Mouse (Mus musculus): ENCODE measurements around the gene Olfr56. TPM values are rescaled to one million over a fixed set of nuclear protein-coding genes. Genes with fewer than 3 reads are reported as not detected.
"Not testable (repeated sequence)": the region's sequence is repeated elsewhere in the genome, so short reads cannot be mapped to it uniquely, and the experiment has no call there.

The Olfr56 gene
- polyA plus RNA-seq, 1 experiment, result 0.63 TPM

DNA sequence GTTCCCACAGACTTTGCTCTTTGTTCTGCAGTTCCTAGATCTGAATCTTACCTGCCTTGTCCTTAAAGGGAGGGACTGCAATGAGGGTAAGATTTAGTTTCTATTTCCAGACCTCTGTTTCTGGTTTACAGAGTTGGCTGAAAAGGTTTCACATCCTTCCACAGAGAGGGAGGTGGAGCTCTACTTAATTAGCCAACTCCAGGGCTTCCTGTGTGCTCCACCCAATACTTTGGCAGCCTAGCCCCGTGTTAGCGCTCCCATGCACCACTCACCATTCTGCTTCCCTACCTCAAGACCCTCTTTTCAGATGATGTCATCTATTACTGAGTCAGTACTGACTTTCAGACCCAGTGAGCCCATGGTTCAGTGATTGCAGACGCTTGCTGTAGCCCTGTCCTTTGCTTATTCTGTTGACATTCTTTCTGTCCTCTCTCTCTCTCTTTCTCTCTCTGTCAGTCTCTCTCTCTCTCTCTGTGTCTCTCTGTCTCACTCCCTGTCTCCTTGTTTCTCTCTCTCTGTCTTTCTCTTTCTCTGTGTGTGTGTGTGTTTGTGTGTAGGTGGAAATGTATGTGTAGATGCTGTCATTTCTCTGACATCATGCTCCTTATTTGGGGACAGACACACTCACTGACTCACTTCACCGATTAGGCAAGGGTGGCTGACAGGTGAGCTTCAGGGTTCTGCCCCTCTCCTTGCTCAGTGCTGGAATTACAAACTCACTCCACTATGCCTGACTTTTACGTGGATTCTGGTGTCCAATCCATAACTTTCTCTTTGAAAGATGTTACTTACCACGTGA is 72.6 kb downstream of the Olfr56 start, which contains the start of gene 9930111J21Rik2:
TSS of gene 9930111J21Rik2 (minus strand) at position 150 of the 799 bp plus-strand sequence.
- not testable (repeated sequence) for DNase-seq (ENCODE audit: low read depth, low spot score)
- 29% methylated on average over 1 of the region's 6 CpGs for WGBS

GRCm38 (mm10) chr11:49051894-49052293 is 73.2 kb downstream of the Olfr56 start:
- no CpG with 5 or more reads among the region's 5 CpGs for WGBS
- not testable (repeated sequence) for DNase-seq (ENCODE audit: low read depth, low spot score)

DNA sequence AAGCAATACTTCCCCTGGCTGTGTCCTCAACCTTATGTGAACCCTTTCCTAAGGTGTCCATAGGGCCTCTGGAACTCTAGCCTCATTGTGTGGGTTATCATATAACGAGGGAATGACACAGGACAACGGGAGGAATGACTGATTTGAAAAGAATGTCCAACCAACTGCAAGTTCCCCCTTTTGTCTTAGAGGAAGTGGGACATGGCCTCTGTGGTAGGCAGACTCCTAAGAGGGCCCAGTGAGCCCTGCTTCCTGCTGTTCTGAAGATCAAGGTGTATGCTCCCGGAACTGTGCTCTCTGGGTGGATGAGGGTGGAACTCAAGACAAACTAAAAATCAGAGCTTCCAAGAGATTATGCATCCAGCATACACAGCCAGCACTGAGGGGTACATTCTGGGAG is 81.4 kb downstream of the Olfr56 start:
- DNase-seq (ENCODE audit: low read depth, low spot score), result not testable (repeated sequence)
- 64% methylated on average over 2 of the region's 3 CpGs for WGBS

DNA sequence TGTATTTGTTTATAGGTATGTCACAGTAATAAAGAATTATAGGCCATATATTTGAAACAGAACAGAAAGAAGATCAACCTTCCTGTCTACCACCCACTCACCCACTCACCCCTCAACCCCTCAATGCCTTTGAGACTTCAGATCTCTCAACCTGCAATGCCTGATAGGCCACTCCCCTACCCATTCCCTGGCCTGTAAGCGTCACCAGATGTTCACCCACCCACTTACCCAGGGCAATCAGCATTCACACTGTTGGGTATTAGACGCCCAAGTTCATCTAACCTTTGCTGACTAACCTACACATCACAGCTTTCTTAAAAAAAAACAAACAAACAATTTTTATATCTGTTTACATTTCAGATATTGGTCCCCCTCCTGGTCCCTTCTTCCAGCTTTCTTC is 83.2 kb downstream of the Olfr56 start:
- not testable (repeated sequence) for DNase-seq (ENCODE audit: low read depth, low spot score)
- 64% methylated on average over 2 of the region's 2 CpGs for WGBS

- DNase-seq (ENCODE audit: low read depth, low spot score), result not testable (repeated sequence)
- WGBS, result 35% methylated on average over 5 of the region's 5 CpGs
Observed at GRCm38 (mm10) chr11:49063713-49064469, 85.2 kb downstream of the Olfr56 start, which contains the start of gene Tgtp2. TSS of gene Tgtp2 (minus strand) at chr11:49064206.

DNA sequence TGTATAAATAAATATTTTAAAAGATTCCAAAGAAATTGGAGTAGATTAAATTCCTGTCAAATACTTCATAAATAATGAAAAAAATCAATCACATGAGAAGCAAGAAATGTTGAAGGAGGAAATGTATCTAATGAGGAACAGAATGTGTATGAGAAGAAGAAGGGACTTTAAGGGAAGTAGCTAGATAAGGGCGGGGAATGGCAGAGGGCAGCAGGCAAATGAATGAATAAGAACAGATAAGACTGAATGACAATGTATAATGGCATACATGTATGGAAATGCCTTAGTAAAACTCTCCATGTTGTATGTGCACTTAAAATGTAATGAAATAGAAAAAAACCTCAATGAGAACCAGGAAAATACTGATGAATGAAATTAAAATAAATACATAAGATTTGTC is 89.7 kb downstream of the Olfr56 start:
- no peak for DNase-seq (ENCODE audit: low read depth, low spot score)
- WGBS, result 82% methylated on average over 1 of the region's 1 CpGs

GRCm38 (mm10) chr11:49076001-49076757 is 97.5 kb downstream of the Olfr56 start, which contains the start of gene Ifi47:
TSS of gene Ifi47 (plus strand) at chr11:49076587.
- WGBS, result 57% methylated on average over 6 of the region's 6 CpGs
- DNase-seq (ENCODE audit: low read depth, low spot score), result not testable (repeated sequence)

DNA sequence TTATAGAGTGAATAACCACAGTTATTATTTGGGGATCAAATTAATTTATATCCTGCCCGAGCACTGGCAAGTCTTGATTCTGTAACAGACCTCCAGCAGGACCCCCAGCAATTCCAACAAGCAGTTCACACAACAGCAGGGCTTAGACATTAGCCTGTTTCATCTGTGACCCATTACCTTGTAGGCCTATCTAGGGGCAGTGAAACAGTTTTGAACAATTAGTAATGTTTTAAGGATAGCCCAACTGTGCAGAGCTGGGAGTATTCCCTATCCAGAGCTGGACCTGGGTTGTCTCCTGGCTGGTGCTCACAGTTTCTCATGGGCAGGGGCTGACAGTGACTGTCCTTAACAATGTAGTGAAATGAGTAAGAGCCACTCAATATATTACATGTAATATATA is 98.3 kb downstream of the Olfr56 start:
- no peak for DNase-seq (ENCODE audit: low read depth, low spot score)
- WGBS, result 78% methylated on average over 1 of the region's 1 CpGs

- WGBS, result 30% methylated on average over 3 of the region's 3 CpGs
Observed at GRCm38 (mm10) chr11:49078719-49079118, 100.0 kb downstream of the Olfr56 start.

DNA sequence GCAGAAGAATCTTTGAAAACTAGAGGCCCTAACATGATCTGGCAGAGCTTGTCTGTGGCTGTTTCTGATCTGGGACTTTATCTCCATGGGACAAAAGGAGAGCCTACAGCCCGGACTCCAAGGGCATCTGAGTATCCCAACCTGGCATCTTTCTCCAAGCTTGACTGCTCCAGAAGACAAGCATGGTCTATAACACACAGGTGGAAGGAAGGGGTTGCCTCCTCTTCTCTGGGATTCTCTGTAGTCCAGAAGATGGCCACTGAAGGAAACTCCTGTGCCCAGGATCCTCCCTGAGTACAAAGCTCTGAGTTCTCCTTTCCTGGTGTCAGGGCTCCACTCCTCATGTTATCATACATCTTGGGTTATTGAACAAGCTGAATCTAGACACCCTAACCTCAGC is 101.9 kb downstream of the Olfr56 start:
- 97% methylated on average over 1 of the region's 1 CpGs for WGBS
- no peak for DNase-seq (ENCODE audit: low read depth, low spot score)

More at GRCm38 (mm10) chr11:49078719-49079118, 100.0 kb downstream of the Olfr56 start:
- DNase-seq (ENCODE audit: low read depth, low spot score), result no peak

DNA sequence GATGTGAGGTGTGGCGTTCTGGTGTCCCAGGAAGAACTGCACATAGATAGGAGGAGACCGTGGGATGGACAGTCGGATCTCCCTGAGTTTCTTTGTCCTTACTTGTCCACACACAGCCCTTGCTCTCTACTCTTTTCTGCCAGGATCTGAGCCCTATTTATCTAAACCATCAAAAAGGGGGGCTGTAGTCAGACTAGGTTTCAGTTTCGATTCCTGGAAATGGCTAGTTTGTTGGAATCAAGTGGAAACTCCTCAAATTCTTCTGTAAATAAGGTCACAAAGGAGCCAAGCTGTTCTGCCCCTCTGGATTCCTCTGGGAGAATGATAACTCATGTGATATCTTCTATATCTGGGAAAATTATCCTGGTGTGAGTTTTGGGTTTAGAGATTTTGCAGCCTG is 102.7 kb downstream of the Olfr56 start:
- no peak for DNase-seq (ENCODE audit: low read depth, low spot score)
- WGBS, result 74% methylated on average over 4 of the region's 4 CpGs

DNA sequence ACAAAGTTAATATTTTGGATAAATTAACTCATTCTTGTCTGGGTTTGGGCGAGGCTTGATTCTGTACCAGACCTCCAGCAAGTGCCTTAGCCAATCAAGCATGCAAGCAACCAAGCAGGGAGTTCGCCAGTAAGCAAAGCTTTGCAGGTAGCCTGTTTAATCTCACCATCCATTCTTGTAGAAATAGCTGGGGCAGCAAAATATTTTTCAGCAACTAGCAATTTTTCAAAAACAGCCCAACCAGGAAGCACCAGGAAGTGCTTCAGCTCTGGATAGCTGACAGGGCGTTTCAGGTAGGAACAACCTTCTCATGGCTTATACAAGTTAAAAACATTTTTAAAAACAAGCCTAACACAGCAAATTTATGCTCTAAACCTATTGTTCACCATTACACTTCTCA is 103.2 kb downstream of the Olfr56 start:
- no peak for DNase-seq (ENCODE audit: low read depth, low spot score)
- WGBS, result 76% methylated on average over 3 of the region's 3 CpGs

DNA sequence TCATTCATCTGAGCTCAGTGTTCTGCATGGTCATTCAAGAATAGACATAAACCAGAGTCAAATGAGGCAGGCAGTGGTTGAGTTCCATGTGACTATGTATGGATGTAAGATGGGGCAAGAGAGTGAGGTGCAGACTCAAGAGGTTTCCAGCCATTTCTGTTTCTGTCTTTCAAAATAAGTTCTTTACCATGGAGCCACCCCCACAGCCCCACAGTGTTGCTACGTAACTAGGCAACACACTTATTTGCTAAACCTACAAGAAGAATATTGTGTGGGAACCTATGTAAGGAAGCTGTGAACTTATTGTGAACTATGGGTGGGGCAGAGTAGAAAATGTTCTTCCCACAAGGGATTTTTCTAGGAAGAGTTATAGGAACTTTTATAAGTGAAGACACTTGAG is 104.5 kb downstream of the Olfr56 start:
- DNase-seq (ENCODE audit: low read depth, low spot score), result no peak
- 69% methylated on average over 1 of the region's 1 CpGs for WGBS

DNA sequence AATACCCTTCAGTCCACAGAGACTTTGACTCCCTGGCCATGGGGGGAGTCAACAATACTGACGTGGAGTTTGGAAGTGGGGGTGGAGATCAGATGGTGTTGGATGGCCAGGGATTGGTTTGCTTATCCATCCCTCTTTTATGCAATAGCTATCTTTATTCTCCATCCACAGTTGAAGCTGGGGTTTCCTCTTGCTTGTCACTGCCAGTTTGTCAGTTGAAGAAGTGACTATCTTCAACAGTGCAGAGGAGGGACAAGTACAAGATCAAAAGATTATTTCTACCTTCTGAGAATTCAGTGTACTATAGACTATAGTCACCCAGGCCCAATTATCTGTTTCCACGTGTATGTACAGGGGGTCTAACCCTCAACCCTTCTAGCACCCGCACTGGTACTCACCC is 105.1 kb downstream of the Olfr56 start:
- DNase-seq (ENCODE audit: low read depth, low spot score), result no peak
- 74% methylated on average over 3 of the region's 3 CpGs for WGBS

GRCm38 (mm10) chr11:49084385-49084784 is 105.7 kb downstream of the Olfr56 start:
- WGBS, result 77% methylated on average over 1 of the region's 1 CpGs
- no peak for DNase-seq (ENCODE audit: low read depth, low spot score)

- DNase-seq (ENCODE audit: low read depth, low spot score), result no peak
- WGBS, result 37% methylated on average over 3 of the region's 3 CpGs
Observed at GRCm38 (mm10) chr11:49084875-49085274, 106.2 kb downstream of the Olfr56 start.

GRCm38 (mm10) chr11:49086858-49087361 is 108.2 kb downstream of the Olfr56 start:
- no peak for DNase-seq (ENCODE audit: low read depth, low spot score)
- whole genome bisulfite sequencing, result 45% methylated on average over 6 of the region's 6 CpGs

DNA sequence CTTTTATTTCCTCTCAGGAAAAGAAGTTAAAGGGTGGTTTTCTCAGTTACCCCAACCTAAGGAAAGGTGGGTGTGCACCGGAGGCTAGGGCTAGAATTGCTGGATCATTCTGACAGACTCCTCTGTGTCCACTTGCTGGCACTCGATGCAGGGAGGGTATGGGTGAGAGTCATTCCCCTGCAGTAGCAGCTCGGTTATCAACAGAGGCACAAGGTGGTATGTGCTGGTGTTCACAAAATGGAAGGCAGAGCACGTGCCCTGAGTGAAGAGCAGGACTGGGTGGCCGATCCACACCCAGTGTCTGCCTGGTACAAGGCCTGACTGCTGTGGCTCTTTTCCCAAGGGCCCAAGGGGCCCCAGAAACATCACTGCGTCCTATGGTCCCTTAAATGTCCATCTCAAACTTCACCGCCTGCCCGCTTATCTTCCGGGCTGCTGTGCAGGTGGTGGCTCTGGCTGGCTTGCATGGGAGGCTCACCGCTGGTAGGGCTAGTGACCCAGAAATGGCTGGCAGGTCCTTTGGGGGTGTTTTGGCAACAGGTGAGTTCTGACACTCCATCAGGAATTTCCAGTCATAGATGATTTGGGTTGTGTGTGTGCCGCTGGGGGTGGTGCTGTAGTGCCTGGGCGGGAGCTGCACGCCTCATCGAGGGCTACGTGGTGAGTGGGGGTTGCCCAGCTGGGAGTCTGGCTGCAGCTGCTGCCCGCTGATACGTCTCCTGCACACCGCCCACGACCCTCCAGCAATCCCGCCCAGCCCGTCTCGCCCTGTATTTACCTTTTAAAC is 109.3 kb downstream of the Olfr56 start:
- WGBS, result 35% methylated on average over 22 of the region's 22 CpGs
- DNase-seq (ENCODE audit: low read depth, low spot score), result no peak

Measured in large intestine, adult 2 months (tissue).